Mouse (Mus musculus): ENCODE results near the gene Ephx4.

DNA sequence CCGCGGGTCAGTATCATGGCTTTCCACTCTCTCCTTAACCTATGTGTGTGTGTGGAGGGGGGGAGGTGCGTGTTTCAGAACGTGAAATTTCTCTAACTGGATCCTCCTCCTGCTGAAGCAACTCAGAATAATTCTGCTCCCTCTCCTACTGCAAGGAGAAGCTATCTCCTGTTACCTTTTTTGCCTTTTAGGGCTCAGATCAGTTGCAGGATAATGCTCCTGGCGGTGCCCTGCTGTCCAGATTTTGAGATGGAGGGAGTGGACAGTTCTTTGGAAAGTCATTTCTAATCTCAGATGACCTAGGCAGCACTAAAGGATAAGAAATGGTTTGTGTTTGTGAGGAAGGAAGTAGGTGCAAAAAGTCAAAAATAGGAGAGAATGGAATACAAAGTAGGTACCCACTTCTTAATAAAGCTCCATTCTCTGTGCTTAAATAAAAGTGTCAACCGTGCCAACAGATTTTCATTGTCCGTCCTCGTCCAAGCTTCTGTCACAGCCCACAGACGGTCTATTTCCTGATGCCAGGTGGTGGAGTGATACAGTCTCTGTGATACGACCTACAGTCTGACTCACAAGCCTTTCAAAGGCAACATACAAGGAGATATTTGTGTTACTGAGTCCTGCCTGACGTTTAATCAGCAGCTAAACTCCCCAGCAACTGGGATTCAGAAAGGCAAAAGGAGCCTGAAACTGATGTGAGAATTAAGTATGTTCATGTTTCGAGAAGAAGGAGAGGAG, 1.6 kb downstream of the Ephx4 start:
- no peak for TF ChIP-seq CTCF (conservative IDR thresholded peaks at IDR 0.05; ENCODE audit: insufficient read depth, insufficient read length, low read depth, low read length)
- no peak for TF ChIP-seq POLR2A (IDR thresholded peaks at IDR 0.05; ENCODE audit: low read depth, low read length)
